Mouse (Mus musculus) testis, adult 2 months (tissue): ENCODE results near the gene Masp1.

Experiments
- CTCF ChIP-seq: fragments of 200-500 bp; IDR thresholded peaks from 2 replicates; pipeline ENCODE4 v1.5.1; 2012; ENCODE audit warnings: low read depth, mild to moderate bottlenecking, inconsistent platforms, low read length, moderate library complexity; ENCODE audit not compliant: control insufficient read depth, insufficient read depth, insufficient replicate concordance
- POLR2A ChIP-seq: fragments of 200-500 bp; IDR thresholded peaks from 2 replicates; pipeline ENCODE4 v1.6.1; 2012; ENCODE audit warnings: low read depth, mild to moderate bottlenecking, inconsistent platforms, low read length, moderate library complexity; ENCODE audit not compliant: control insufficient read depth

GRCm38 (mm10) chr16:23497440-23497839, 23.2 kb downstream of the Masp1 start:
- TF ChIP-seq POLR2A (no peak), CTCF (no peak)
